Mouse (Mus musculus): ENCODE measurements at regions not wholly inside any gene's neighbourhood (a gene's known extent, or its start where the extent isn't known, plus 50 kb on each side); places are given as distances from the start of the nearest gene placed in this dataset.

DNA sequence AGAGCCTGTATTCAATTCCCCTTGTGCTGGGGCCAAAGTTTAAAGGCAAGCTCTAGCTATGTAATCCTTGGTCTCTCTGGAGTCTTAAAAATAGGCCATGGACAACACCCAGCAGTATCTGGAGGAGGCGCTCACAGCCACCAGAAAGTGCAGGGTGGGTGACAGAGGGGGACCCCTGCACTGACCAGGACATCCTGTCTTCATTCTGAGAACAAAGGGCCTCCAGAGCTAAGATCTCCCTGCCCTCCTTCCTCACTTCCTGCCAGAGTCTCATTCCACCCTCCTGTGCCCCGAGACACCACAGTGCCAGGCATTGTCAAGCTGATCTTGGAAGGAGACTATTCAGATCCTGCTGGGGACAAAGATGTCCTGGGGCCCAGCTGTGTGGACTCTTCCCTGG is 273.8 kb downstream of the Ajap1 start:
- H3K4me2 ChIP-seq (ENCODE audit: low read depth, low read length): no peak overlapping the region
- no peaks in the 10 kb centered on the region for H3K9me3 ChIP-seq (replicated peaks; ENCODE audit: control insufficient read depth, low read length)
- ATAC-seq (ENCODE audit: insufficient read depth, low read depth) (no peak), DNase-seq (ENCODE audit: low spot score) (no peak)
- no peaks in the 10 kb centered on the region for H3K36me3 ChIP-seq (replicated peaks; ENCODE audit: control insufficient read depth, insufficient read depth, low read length)
- H3K27me3 ChIP-seq (ENCODE audit: control insufficient read depth, insufficient read depth, low read length): no peaks in the 10 kb centered on the region
- no peak overlapping the region for H3K27ac ChIP-seq (ENCODE audit: low read depth)
- no peak overlapping the region for H3K4me3 ChIP-seq (ENCODE audit: low read depth, low read length)
- H3K4me1 ChIP-seq (ENCODE audit: control insufficient read depth, insufficient read depth): no peaks in the 10 kb centered on the region
- no peak overlapping the region for H3K9ac ChIP-seq (replicated peaks; ENCODE audit: low read depth, low read length)
- TF ChIP-seq EP300 (IDR thresholded peaks at IDR 0.05; ENCODE audit: low read depth) (no peak), CTCF (IDR thresholded peaks at IDR 0.05; ENCODE audit: low read depth) (no peak)
- 48% methylated on average over 2 of the region's 2 CpGs for whole genome bisulfite sequencing

DNA sequence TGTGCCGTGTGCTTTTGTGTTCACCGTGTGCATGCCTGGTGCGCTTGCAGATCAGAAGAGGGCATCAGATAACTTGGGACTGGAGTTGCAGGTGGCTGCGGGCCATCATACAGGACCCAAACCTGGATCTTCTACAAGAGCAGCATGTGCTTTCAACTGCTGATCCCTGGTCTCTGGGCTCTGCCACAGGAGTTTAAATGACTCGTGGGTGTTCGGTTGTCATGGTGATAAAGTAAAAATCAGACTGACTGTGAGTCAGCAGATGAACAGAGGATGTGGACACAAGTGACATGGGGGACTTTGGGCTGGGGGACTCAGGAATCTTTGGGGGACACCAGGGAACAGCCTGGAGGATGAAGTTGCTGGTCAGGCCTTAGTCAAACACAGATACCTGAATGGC is 274.4 kb downstream of the Ajap1 start:
- no peaks in the 10 kb centered on the region for H3K9me3 ChIP-seq (replicated peaks; ENCODE audit: control insufficient read depth, low read length)
- DNase-seq (ENCODE audit: low spot score) (no peak), ATAC-seq (ENCODE audit: insufficient read depth, low read depth) (no peak)
- H3K4me3 ChIP-seq (ENCODE audit: low read depth, low read length): no peak overlapping the region
- H3K27ac ChIP-seq (ENCODE audit: low read depth): no peak overlapping the region
- TF ChIP-seq CTCF (IDR thresholded peaks at IDR 0.05; ENCODE audit: low read depth): no peak
- no peak for TF ChIP-seq EP300 (IDR thresholded peaks at IDR 0.05; ENCODE audit: low read depth)
- no peaks in the 10 kb centered on the region for H3K4me1 ChIP-seq (ENCODE audit: control insufficient read depth, insufficient read depth)
- H3K9ac ChIP-seq (replicated peaks; ENCODE audit: low read depth, low read length): no peak overlapping the region
- 70% methylated on average over 6 of the region's 6 CpGs for WGBS
- no peak overlapping the region for H3K4me2 ChIP-seq (ENCODE audit: low read depth, low read length)
- no peaks in the 10 kb centered on the region for H3K36me3 ChIP-seq (replicated peaks; ENCODE audit: control insufficient read depth, insufficient read depth, low read length)
- H3K27me3 ChIP-seq (ENCODE audit: control insufficient read depth, insufficient read depth, low read length): no peaks in the 10 kb centered on the region

DNA sequence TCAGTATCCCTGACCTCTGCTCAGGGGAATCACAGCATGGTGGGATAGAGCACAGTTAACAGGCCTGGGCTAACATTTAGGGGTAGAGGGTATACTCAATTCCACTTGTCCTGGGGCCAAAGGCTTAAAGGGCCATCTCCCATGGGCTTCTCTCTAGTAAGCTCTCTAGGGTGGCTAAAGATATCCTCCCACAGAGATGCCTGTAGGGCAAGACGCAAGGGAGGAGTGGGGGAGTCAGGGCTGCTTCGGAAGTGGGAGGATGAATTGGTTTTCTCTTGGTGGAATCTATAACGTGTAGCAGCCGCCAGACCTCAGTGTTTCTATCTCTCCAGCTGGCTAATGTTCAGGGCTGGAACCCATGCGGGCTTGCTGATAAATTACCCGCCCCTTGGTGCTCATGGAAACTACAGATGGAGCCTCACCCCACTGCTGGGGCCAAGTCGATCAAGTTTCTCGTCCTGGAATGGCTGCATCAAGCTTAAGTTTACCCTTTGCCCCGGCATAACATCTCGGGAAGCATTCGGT is 275.0 kb downstream of the Ajap1 start:
- H3K27ac ChIP-seq (ENCODE audit: low read depth): no peak overlapping the region

DNA sequence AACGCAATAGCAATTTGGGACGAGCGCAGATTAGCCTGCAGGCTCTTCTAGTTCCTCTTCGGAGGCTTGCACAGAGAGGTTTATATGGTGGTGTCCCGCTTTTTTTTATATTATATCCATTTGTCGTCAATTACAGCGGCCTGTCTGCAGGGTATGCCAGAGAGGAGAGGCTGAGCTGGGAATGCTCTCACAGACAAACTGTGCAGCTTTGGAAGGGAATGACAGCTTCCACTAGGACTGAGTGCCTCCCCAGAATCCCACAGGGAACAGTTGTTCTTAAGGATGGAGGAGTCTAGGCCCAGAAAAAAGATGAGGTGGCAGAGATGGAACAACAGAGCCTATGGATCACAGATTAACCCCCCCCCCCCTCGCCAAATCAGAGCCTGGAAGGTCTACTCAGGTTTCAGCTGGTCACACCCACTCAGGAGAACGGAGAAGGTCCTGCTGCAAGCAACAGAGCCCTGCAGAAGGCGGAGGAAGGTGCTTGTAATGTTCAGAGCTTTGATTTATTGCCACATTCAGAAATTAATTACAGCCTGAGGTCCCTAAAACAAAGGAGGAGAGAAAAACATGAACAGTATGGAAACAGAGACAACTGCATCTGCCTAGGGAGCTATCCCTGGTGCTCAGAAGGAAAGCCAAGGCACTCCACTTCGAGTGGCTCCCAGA is 275.7 kb downstream of the Ajap1 start:
- no peak overlapping the region for H3K4me3 ChIP-seq (ENCODE audit: low read depth, low read length)
- no peaks in the 10 kb centered on the region for H3K4me1 ChIP-seq (ENCODE audit: control insufficient read depth, insufficient read depth)
- no peak overlapping the region for H3K4me2 ChIP-seq (ENCODE audit: low read depth, low read length)
- DNase-seq (ENCODE audit: low spot score) (no peak), ATAC-seq (ENCODE audit: insufficient read depth, low read depth) (no peak)
- H3K27ac ChIP-seq (ENCODE audit: low read depth): no peak overlapping the region
- H3K9me3 ChIP-seq (replicated peaks; ENCODE audit: control insufficient read depth, low read length): no peaks in the 10 kb centered on the region
- TF ChIP-seq CTCF (IDR thresholded peaks at IDR 0.05; ENCODE audit: low read depth): no peak
- no peak for TF ChIP-seq EP300 (IDR thresholded peaks at IDR 0.05; ENCODE audit: low read depth)
- H3K27me3 ChIP-seq (ENCODE audit: control insufficient read depth, insufficient read depth, low read length): no peaks in the 10 kb centered on the region
- 56% methylated on average over 11 of the region's 11 CpGs for WGBS
- H3K36me3 ChIP-seq (replicated peaks; ENCODE audit: control insufficient read depth, insufficient read depth, low read length): no peaks in the 10 kb centered on the region
- H3K9ac ChIP-seq (replicated peaks; ENCODE audit: low read depth, low read length): no peak overlapping the region

More for the DNA sequence above, 275.0 kb downstream of the Ajap1 start:
- Histone ChIP-seq H3K36me3 (replicated peaks; ENCODE audit: control insufficient read depth, insufficient read depth, low read length) (no peaks in the 10 kb centered on the region), H3K9ac (replicated peaks; ENCODE audit: low read depth, low read length) (no peak overlapping the region), H3K4me3 (ENCODE audit: low read depth, low read length) (no peak overlapping the region), H3K4me1 (ENCODE audit: control insufficient read depth, insufficient read depth) (no peaks in the 10 kb centered on the region), H3K27me3 (ENCODE audit: control insufficient read depth, insufficient read depth, low read length) (no peaks in the 10 kb centered on the region), H3K4me2 (ENCODE audit: low read depth, low read length) (no peak overlapping the region), H3K9me3 (replicated peaks; ENCODE audit: control insufficient read depth, low read length) (no peaks in the 10 kb centered on the region)
- WGBS: 68% methylated on average over 11 of the region's 11 CpGs
- ATAC-seq (ENCODE audit: insufficient read depth, low read depth) (no peak), DNase-seq (ENCODE audit: low spot score) (no peak)
- no peak for TF ChIP-seq EP300 (IDR thresholded peaks at IDR 0.05; ENCODE audit: low read depth)
- no peak for TF ChIP-seq CTCF (IDR thresholded peaks at IDR 0.05; ENCODE audit: low read depth)

DNA sequence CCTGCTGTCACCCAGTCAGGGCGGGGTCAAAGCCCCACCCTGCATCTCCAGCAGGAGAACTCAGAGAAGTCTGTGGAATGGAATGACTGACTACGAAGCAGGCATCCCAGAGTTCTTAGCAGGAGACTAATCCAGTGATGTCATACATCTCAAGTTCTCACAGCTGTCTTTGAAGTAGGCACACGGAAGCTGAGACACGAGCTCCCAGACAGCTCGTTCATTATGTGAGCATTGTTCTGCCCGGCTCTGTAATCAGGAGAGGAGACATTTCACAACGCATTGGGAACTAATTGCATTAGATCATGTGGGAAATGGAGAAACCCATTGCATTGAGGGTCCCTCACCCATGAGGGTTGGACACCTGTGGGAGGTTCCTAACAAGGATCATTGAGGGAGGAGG is 277.8 kb downstream of the Ajap1 start:
- no peak overlapping the region for H3K9ac ChIP-seq (replicated peaks; ENCODE audit: low read depth, low read length)
- H3K9me3 ChIP-seq (replicated peaks; ENCODE audit: control insufficient read depth, low read length): no peaks in the 10 kb centered on the region
- H3K4me3 ChIP-seq (ENCODE audit: low read depth, low read length): no peak overlapping the region
- no peak overlapping the region for H3K27ac ChIP-seq (ENCODE audit: low read depth)
- TF ChIP-seq CTCF (IDR thresholded peaks at IDR 0.05; ENCODE audit: low read depth) (no peak), EP300 (IDR thresholded peaks at IDR 0.05; ENCODE audit: low read depth) (no peak)
- H3K36me3 ChIP-seq (replicated peaks; ENCODE audit: control insufficient read depth, insufficient read depth, low read length): no peaks in the 10 kb centered on the region
- DNase-seq (ENCODE audit: low spot score): no peak
- no peaks in the 10 kb centered on the region for H3K27me3 ChIP-seq (ENCODE audit: control insufficient read depth, insufficient read depth, low read length)
- no peak overlapping the region for H3K4me2 ChIP-seq (ENCODE audit: low read depth, low read length)
- H3K4me1 ChIP-seq (ENCODE audit: control insufficient read depth, insufficient read depth): no peaks in the 10 kb centered on the region
- 38% methylated on average over 7 of the region's 7 CpGs for WGBS
- no peak for ATAC-seq (ENCODE audit: insufficient read depth, low read depth)

Data from heart, postnatal 0 days (tissue).